Mouse (Mus musculus) testis, adult 2 months (tissue): ENCODE measurements around the gene H2al1d. TPM values are rescaled to one million over a fixed set of nuclear protein-coding genes. Genes with fewer than 3 reads are reported as not detected.
"Not testable (repeated sequence)": the region's sequence is repeated elsewhere in the genome, so short reads cannot be mapped to it uniquely, and the experiment has no call there.

Source experiments
- H3K27ac ChIP-seq: fragments of 200-500 bp; 2 replicates; pipeline ENCODE4 v1.5.1; 2012; ENCODE audit warnings: low read depth, low read length; ENCODE audit not compliant: control insufficient read depth, insufficient read depth
- H3K27me3 ChIP-seq: fragments of 200-500 bp; 2 replicates; pipeline ENCODE4 v1.6.1; 2012; ENCODE audit warnings: mild to moderate bottlenecking, low read length, moderate library complexity; ENCODE audit not compliant: control insufficient read depth, insufficient read depth
- H3K36me3 ChIP-seq: fragments of 200-500 bp; 2 replicates; pipeline ENCODE4 v1.6.1; 2012; ENCODE audit warnings: mild to moderate bottlenecking, low read length; ENCODE audit not compliant: control insufficient read depth, insufficient read depth
- H3K4me1 ChIP-seq: fragments of 200-500 bp; 2 replicates; pipeline ENCODE4 v1.6.1; 2012; ENCODE audit warnings: low read length; ENCODE audit not compliant: control insufficient read depth, insufficient read depth
- H3K4me3 ChIP-seq: fragments of 200-500 bp; 2 replicates; pipeline ENCODE4 v1.5.1; 2012; ENCODE audit warnings: low read depth, mild to moderate bottlenecking, low read length, moderate library complexity, mixed read lengths; ENCODE audit not compliant: control insufficient read depth
- CTCF ChIP-seq: fragments of 200-500 bp; IDR thresholded peaks from 2 replicates; pipeline ENCODE4 v1.5.1; 2012; ENCODE audit warnings: low read depth, mild to moderate bottlenecking, inconsistent platforms, low read length, moderate library complexity; ENCODE audit not compliant: control insufficient read depth, insufficient read depth, insufficient replicate concordance
- POLR2A ChIP-seq: fragments of 200-500 bp; IDR thresholded peaks from 2 replicates; pipeline ENCODE4 v1.6.1; 2012; ENCODE audit warnings: low read depth, mild to moderate bottlenecking, inconsistent platforms, low read length, moderate library complexity; ENCODE audit not compliant: control insufficient read depth
- polyA plus RNA-seq: library from polyadenylated mRNA; depleted of rRNA; stranded (reverse); fragments of >200 nt; gene quantifications from 2 replicates; pipeline ENCODE4 v1.2.3, GENCODE M21; 2012

H2al1d gene
- polyA plus RNA-seq, 1 experiment = not detected

DNA sequence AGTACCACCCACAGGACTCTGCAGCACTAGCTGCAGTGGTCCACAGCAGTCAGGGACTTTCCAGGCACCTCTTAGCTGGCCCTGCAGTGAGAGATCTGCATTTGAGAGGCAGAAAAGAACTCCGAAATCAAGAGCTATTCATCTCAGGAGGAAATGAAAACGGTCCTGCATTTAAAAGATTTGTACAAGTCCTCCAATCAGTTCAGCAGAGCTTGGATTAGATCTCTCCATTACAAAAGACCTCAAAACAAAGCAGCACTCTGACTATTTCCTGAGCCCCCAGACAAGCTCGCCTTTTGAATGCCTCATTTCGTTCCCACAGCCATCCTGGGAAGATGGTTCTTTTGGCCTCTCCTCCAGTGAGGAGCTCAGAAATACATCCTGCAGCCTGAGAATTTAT lies 19.4 kb upstream of the H2al1d start:
- Histone ChIP-seq H3K27ac (no peak overlapping the region), H3K4me3 (no peak overlapping the region), H3K27me3 (no peaks in the 10 kb centered on the region), H3K36me3 (no peaks in the 10 kb centered on the region), H3K4me1 (no peaks in the 10 kb centered on the region)
- TF ChIP-seq CTCF = no peak
- no peak for TF ChIP-seq POLR2A

- H3K27ac ChIP-seq, H3K4me3 ChIP-seq: not testable (repeated sequence)
These were observed 9.7 kb upstream of the H2al1d start, which contains the start of gene H2al1a for GRCm38 (mm10) chrX:11298957-11299356. Gene H2al1a, plus strand, starts transcription at chrX:11299257.

DNA sequence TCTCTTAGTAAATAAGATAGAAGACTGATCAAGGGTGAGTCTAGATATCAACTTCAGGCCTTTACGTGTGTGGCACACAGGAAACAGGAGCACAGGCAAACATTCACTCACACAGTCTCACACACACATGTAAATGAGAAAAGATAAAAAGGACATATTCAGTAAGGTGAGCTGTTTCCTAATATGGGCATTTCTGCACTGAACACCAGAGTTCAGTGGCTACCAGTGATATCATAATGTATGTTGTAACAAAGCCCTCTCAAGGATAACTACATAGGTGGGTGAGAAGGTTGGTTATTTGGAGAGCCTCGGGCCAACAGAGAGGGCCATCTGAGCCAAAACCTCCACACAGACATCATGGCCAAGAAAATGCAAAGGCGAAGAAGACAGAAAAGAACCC lies 6.5 kb upstream of the H2al1d start, which contains the start of gene H2al1b:
Gene H2al1b, plus strand, starts transcription at position 301 of the 400 bp plus-strand sequence.
- H3K4me3 ChIP-seq, H3K4me1 ChIP-seq: not testable (repeated sequence)

More at GRCm38 (mm10) chrX:11298957-11299356, 9.7 kb upstream of the H2al1d start, which contains the start of gene H2al1a:
- not testable (repeated sequence) for H3K36me3 ChIP-seq, H3K4me1 ChIP-seq, H3K27me3 ChIP-seq

DNA sequence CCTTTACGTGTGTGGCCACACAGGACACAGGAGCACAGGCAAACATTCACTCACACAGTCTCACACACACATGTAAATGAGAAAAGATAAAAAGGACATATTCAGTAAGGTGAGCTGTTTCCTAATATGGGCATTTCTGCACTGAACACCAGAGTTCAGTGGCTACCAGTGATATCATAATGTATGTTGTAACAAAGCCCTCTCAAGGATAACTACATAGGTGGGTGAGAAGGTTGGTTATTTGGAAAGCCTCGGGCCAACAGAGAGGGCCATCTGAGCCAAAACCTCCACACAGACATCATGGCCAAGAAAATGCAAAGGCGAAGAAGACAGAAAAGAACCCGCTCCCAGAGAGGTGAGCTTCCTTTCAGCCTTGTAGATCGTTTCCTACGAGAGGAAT lies 3.3 kb upstream of the H2al1d start, which contains the start of gene H2al1c:
Gene H2al1c, plus strand, starts transcription at position 301 of the 400 bp plus-strand sequence.
- H3K27ac ChIP-seq, H3K27me3 ChIP-seq, H3K4me3 ChIP-seq, H3K4me1 ChIP-seq, H3K36me3 ChIP-seq: not testable (repeated sequence)

More for the DNA sequence above, 6.5 kb upstream of the H2al1d start, which contains the start of gene H2al1b:
- not testable (repeated sequence) for H3K27me3 ChIP-seq, H3K27ac ChIP-seq, H3K36me3 ChIP-seq

- H3K27ac ChIP-seq, H3K4me3 ChIP-seq, H3K36me3 ChIP-seq, H3K4me1 ChIP-seq, H3K27me3 ChIP-seq: not testable (repeated sequence)
These were observed 3.0 kb downstream of the H2al1d start, which contains the start of gene H2al1e for GRCm38 (mm10) chrX:11311634-11312033. Gene H2al1e, plus strand, starts transcription at chrX:11311934.

GRCm38 (mm10) chrX:11314858-11315257 lies 6.2 kb downstream of the H2al1d start, which contains the start of gene H2al1f:
Gene H2al1f, plus strand, starts transcription at chrX:11315158.
- H3K4me3 ChIP-seq, H3K36me3 ChIP-seq, H3K27ac ChIP-seq, H3K4me1 ChIP-seq, H3K27me3 ChIP-seq: not testable (repeated sequence)

DNA sequence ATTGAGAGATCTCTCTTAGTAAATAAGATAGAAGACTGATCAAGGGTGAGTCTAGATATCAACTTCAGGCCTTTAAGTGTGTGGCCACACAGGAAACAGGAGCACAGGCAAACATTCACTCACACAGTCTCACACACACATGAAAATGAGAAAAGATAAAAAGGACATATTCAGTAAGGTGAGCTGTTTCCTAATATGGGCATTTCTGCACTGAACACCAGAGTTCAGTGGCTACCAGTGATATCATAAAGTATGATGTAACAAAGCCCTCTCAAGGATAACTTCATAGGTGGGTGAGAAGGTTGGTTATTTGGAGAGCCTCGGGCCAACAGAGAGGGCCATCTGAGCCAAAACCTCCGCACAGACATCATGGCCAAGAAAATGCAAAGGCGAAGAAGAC lies 9.3 kb downstream of the H2al1d start, which contains the start of gene H2al1g:
Gene H2al1g, plus strand, starts transcription at position 301 of the 400 bp plus-strand sequence.
- H3K27me3 ChIP-seq, H3K36me3 ChIP-seq, H3K4me1 ChIP-seq, H3K4me3 ChIP-seq, H3K27ac ChIP-seq: not testable (repeated sequence)

GRCm38 (mm10) chrX:11321192-11321591 lies 12.6 kb downstream of the H2al1d start, which contains the start of gene H2al1h:
Gene H2al1h, plus strand, starts transcription at chrX:11321492.
- H3K36me3 ChIP-seq, H3K27me3 ChIP-seq, H3K27ac ChIP-seq, H3K4me1 ChIP-seq, H3K4me3 ChIP-seq: not testable (repeated sequence)

GRCm38 (mm10) chrX:11324359-11324758 lies 15.7 kb downstream of the H2al1d start, which contains the start of gene H2al1i:
Gene H2al1i, plus strand, starts transcription at chrX:11324659.
- H3K27me3 ChIP-seq, H3K36me3 ChIP-seq, H3K27ac ChIP-seq, H3K4me1 ChIP-seq, H3K4me3 ChIP-seq: not testable (repeated sequence)

DNA sequence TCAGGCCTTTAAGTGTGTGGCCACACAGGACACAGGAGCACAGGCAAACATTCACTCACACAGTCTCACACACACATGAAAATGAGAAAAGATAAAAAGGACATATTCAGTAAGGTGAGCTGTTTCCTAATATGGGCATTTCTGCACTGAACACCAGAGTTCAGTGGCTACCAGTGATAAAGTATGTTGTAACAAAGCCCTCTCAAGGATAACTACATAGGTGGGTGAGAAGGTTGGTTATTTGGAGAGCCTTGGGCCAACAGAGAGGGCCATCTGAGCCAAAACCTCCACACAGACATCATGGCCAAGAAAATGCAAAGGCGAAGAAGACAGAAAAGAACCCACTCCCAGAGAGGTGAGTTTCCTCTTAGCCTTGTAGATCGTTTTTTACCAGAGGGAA lies 18.9 kb downstream of the H2al1d start, which contains the start of gene H2al1j:
Gene H2al1j, plus strand, starts transcription at position 301 of the 400 bp plus-strand sequence.
- not testable (repeated sequence) for H3K27me3 ChIP-seq, H3K27ac ChIP-seq, H3K4me3 ChIP-seq

More for the DNA sequence above, 18.9 kb downstream of the H2al1d start, which contains the start of gene H2al1j:
- not testable (repeated sequence) for H3K36me3 ChIP-seq, H3K4me1 ChIP-seq
